Mouse (Mus musculus) stomach, postnatal 0 days (tissue): ENCODE measurements around the gene Filip1. TPM values are rescaled to one million over a fixed set of nuclear protein-coding genes. Genes with fewer than 3 reads are reported as not detected.

ENCODE experiments used
- ATAC-seq: fragments of 200-750 bp; cut with Nextera tagmentation; 2 replicates; pipeline ENCODE4 v1.8.0; 2017; ENCODE audit not compliant: low FRiP score, low TSS enrichment
- DNase-seq: peaks from one replicate; pipeline ENCODE4 v3.0.0-alpha.2; 2016; ENCODE audit warnings: low spot score
- H3K27ac ChIP-seq: fragments of 300-500 bp; sonication (generic); replicated peaks from 2 replicates; pipeline ENCODE4 v1.5.1; 2014; ENCODE audit warnings: mild to moderate bottlenecking, control low read depth
- H3K27me3 ChIP-seq: fragments of 300-500 bp; sonication (generic); 2 replicates; pipeline ENCODE4 v1.6.1; 2014; ENCODE audit warnings: low read length; ENCODE audit not compliant: control insufficient read depth, insufficient read depth
- H3K36me3 ChIP-seq: fragments of 300-500 bp; sonication (generic); 2 replicates; pipeline ENCODE4 v1.6.1; 2014; ENCODE audit warnings: low read length, mixed read lengths; ENCODE audit not compliant: control insufficient read depth, insufficient read depth
- H3K4me1 ChIP-seq: fragments of 300-500 bp; sonication (generic); replicated peaks from 2 replicates; pipeline ENCODE4 v1.6.1; 2014; ENCODE audit warnings: antibody characterized with exemption; ENCODE audit not compliant: control insufficient read depth, insufficient read depth
- H3K4me2 ChIP-seq: fragments of 300-500 bp; sonication (generic); replicated peaks from 2 replicates; pipeline ENCODE4 v1.6.1; 2014; ENCODE audit warnings: low read depth, mild to moderate bottlenecking, control low read depth, moderate library complexity
- H3K4me3 ChIP-seq: fragments of 300-500 bp; sonication (generic); 2 replicates; pipeline ENCODE4 v1.5.1; 2014; ENCODE audit warnings: low read depth, low read length, control low read depth
- H3K9ac ChIP-seq: fragments of 300-500 bp; sonication (generic); 2 replicates; pipeline ENCODE4 v1.6.1; 2014; ENCODE audit warnings: mild to moderate bottlenecking, low read length, control low read depth, mixed read lengths
- H3K9me3 ChIP-seq: fragments of 300-500 bp; sonication (generic); 2 replicates; pipeline ENCODE4 v1.6.1; 2016; ENCODE audit warnings: low read length; ENCODE audit not compliant: control insufficient read depth
- CTCF ChIP-seq: IDR thresholded peaks from 2 replicates; pipeline ENCODE4 v1.5.1; 2016; ENCODE audit warnings: antibody characterized with exemption, low read depth, mild to moderate bottlenecking, moderate library complexity
- EP300 ChIP-seq: optimal IDR thresholded peaks from 2 replicates; pipeline ENCODE3; 2016; ENCODE audit warnings: antibody characterized with exemption
- WGBS: fragments of 180-500 bp; shearing (Covaris S2); extraction: QIAGEN DNeasy Blood & Tissue Kit; methylation state at CpG from one replicate; pipeline ENCODE4 v1.1.7; 2014; 5-methylcytosine and 5-hydroxymethylcytosine counted together
- polyA plus RNA-seq: library from polyadenylated mRNA; unstranded; fragments of >200 nt; fragmentation: Nextera tagmentation; extraction: Ambion mirVana; gene quantifications from 2 replicates; pipeline ENCODE4 v1.2.1, GENCODE M21; 2015

The Filip1 gene
- polyA plus RNA-seq, 1 experiment from 2014 or later, result 9.6 TPM

DNA sequence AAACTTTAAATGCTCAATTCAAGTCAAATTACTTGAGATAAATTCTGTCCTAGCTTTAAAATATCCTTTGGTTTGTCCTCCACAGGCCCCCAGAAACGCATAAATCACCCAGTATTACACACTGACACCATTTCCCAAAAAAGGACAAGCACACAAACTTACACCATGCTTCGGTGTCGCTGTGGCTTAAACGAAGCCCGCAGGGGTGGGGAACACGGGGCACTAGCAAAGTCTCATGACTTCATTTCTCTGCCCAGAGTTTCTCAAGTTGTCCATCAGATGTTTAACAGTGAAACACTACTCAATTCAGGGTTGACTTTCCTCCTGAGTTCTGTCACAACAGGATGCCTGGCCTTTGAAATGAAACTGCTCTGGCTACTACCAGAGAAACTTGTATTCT lies 41.0 kb downstream of the Filip1 start:
- Histone ChIP-seq H3K27me3 (no peaks in the 10 kb centered on the region), H3K4me3 (no peak overlapping the region), H3K4me2 (no peak overlapping the region), H3K4me1 (0 out of 2 replicates have a peak, but pooled peaks cover 4% of the 10 kb centered on the region), H3K27ac (peak overlapping the region; percentile 84), H3K36me3 (no peaks in the 10 kb centered on the region), H3K9me3 (no peaks in the 10 kb centered on the region), H3K9ac (no peak overlapping the region)
- TF ChIP-seq CTCF, result no peak
- peak; percentile 19 for TF ChIP-seq EP300
- 41% methylated on average over 6 of the region's 6 CpGs for WGBS
- DNase-seq, result no peak
- ATAC-seq, result peak; percentile 57; the same call in 1 of the 2 replicates

DNA sequence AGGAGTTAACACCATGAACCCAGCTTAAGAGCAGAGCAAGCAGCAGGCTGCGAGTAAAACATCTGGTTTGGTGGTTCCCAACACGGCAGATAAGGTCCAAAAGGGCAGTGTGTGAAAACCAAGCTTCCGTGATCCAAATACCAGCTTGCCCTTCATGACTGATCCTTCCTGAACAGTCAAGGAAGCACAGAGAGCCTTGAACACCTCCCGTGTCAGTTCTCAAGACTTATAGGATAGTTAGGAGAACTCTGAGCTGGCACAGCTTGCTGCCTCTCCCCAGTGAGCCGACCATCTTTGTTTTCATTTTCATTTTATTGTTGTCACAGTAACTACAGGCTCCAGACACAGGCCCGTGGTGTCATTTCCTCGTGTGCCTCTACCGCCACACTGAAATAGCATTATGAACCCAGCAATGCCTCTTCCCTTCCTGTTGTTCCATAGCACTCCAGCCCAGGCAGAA lies 42.0 kb downstream of the Filip1 start:
- no peak overlapping the region for H3K4me3 ChIP-seq
- H3K4me1 ChIP-seq, result 0 out of 2 replicates have a peak, but pooled peaks cover 4% of the 10 kb centered on the region
- no peak for TF ChIP-seq CTCF
- no peaks in the 10 kb centered on the region for H3K9me3 ChIP-seq
- DNase-seq, result no peak
- no peaks in the 10 kb centered on the region for H3K36me3 ChIP-seq
- no peaks in the 10 kb centered on the region for H3K27me3 ChIP-seq
- peak overlapping the region; percentile 36 for H3K4me2 ChIP-seq
- no peak; the same call in 1 of the 2 replicates for ATAC-seq
- peak overlapping the region; percentile 84 for H3K27ac ChIP-seq
- 54% methylated on average over 8 of the region's 8 CpGs for WGBS
- H3K9ac ChIP-seq, result no peak overlapping the region

DNA sequence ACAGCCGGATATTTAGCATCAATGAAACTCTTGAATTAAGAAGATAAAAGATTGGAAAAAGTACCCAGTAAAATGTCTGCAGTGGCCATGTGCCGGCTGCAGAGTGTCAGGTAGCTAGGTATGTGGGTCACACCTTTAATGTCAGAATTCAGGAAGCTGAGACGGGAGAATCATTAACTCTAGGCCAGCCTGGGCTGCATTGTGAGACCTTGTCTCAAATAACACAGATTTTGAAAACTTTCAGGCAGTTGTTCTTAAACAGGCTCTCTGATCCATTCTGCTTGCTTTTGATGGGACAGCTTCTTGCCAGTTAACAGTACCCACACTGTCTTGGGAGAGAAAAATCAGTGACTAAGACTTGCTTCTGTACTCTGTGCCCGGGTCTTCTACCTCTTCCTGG lies 43.1 kb downstream of the Filip1 start:
- H3K9me3 ChIP-seq, result no peaks in the 10 kb centered on the region
- H3K27me3 ChIP-seq, result no peaks in the 10 kb centered on the region
- no peak for DNase-seq
- no peak overlapping the region for H3K4me2 ChIP-seq
- no peaks in the 10 kb centered on the region for H3K36me3 ChIP-seq
- H3K27ac ChIP-seq, result no peak overlapping the region
- TF ChIP-seq CTCF (no peak), EP300 (no peak)
- no peak overlapping the region for H3K4me3 ChIP-seq
- 0 out of 2 replicates have a peak, but pooled peaks cover 4% of the 10 kb centered on the region for H3K4me1 ChIP-seq
- H3K9ac ChIP-seq, result no peak overlapping the region
- 67% methylated on average over 4 of the region's 4 CpGs for WGBS
- ATAC-seq, result no peak

DNA sequence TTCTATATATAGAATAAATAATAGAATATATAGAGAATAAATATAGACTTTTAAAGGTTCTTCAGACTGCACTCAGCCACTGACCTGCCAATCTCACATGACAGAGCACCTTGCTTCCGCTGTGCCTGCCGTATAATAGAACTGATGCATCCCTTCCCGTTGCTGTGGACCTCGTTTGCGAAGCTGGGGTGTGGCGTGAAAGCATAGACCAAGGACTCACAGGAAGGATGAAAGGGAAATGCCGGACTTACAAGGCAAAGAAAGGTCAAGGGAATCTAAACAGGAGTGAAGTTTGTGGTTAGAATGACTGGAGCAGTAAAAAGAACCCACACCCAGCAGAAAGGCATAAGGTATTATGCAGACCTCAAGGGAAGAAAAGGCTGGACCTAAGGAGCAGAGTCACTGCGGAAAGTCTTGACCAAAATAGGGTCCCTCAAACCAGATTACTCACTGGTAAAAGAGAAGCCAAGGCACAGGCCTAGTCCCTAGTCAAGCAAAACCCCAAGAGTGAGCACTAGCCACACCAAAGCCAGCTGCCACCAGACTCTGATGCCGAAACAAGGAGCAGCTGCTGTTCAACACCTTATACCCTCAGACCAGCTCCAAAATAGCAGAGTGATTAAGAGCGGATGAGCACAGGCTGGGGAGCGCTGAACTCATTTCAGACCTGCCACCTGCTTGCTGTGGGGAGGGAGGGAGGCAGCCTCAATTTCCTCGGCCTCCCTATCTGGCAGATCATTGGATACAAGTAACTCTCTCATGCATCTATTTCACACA lies 45.8 kb downstream of the Filip1 start:
- no peaks in the 10 kb centered on the region for H3K36me3 ChIP-seq
- no peak overlapping the region for H3K9ac ChIP-seq
- ATAC-seq, result no peak
- no peak overlapping the region for H3K4me3 ChIP-seq
- no peaks in the 10 kb centered on the region for H3K27me3 ChIP-seq
- H3K4me2 ChIP-seq, result no peak overlapping the region
- no peaks in the 10 kb centered on the region for H3K9me3 ChIP-seq
- H3K27ac ChIP-seq, result no peak overlapping the region
- H3K4me1 ChIP-seq, result peaks cover 4% of the 10 kb centered on the region; the same call in 1 of the 2 replicates
- 56% methylated on average over 12 of the region's 12 CpGs for WGBS
- no peak for DNase-seq
- TF ChIP-seq EP300 (no peak), CTCF (no peak)

DNA sequence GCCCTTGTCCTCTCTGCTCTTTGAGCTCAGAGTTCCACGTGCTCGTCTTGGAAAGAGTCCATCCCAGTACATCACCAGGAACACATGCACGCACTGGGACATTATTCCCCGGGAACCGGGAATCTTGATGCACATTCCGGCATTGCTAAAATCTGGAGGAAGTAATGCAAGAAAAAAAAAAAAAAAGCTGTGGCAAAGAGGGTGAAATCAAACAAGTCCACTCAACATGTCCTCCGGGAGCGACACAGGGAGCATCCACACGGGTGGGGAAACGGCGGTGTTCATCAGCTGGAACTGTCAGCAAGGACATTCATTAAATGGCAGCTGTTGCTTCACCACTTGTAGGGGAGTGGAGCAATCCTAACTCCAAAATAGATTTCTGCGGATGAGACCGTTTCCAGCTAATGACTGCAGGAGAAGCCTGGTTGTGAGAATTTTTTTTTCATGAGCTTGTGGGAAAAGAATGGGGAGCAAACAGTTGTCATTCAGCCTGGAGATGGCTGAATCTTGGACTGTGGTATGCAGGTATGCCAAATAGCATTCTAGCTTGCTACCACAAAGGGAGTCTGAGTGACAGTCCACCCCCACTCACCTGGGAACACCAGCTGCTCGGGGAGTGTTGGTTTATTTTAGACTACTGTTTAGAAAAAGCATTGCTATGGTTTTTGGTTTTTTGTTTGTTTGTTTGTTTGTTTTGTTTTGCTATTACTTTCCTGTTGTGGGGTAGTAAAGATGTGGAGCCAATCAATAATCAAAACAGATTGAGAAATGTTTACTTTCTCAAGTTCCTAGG lies 46.9 kb downstream of the Filip1 start:
- ATAC-seq (no peak), DNase-seq (no peak)
- H3K4me2 ChIP-seq, result peak overlapping the region; percentile 21
- H3K4me1 ChIP-seq, result peaks cover 4% of the 10 kb centered on the region; the same call in 1 of the 2 replicates
- WGBS, result 43% methylated on average over 14 of the region's 14 CpGs
- no peak overlapping the region for H3K4me3 ChIP-seq
- no peaks in the 10 kb centered on the region for H3K27me3 ChIP-seq
- no peak overlapping the region for H3K9ac ChIP-seq
- H3K36me3 ChIP-seq, result no peaks in the 10 kb centered on the region
- H3K27ac ChIP-seq, result no peak overlapping the region
- TF ChIP-seq CTCF (no peak), EP300 (no peak)
- H3K9me3 ChIP-seq, result no peaks in the 10 kb centered on the region
